In genomic region chr2:129626621-129627061, GRCm38 (mm10) we compare ENCODE assay signal across 14 mouse cellular contexts. TPM values are rescaled to one million over a fixed set of nuclear protein-coding genes. Genes with fewer than 3 reads are reported as not detected.
DNase-seq lines count a peak whose midpoint lies in the region; ATAC-seq and TF ChIP-seq lines count a peak whose summit lies in the region.
"Had no signal": no experiment of that assay in that cellular context is flagged by ENCODE, and none has a peak within 500 bp of the region (broad histone marks: within the 10 kb centered on the region; RNA-seq: fewer than 3 reads in every experiment).

No protein-coding gene starts in this region.

- peak overlapping the region; percentile 90 for H3K27ac ChIP-seq in left cerebral cortex, adult 2 months
- H3K27ac ChIP-seq in cortical plate, adult 2 months (ENCODE audit: insufficient read depth, low read length): 0 out of 2 replicates have a peak overlapping the region, but pooled peaks have one; percentile 10
- H3K27ac ChIP-seq in kidney, embryonic 15.5 days: no peak overlapping the region
- H3K27ac ChIP-seq: forebrain, embryonic 13.5 days; hindbrain, embryonic 15.5 days; macrophage; neural tube, embryonic 13.5 days had no signal

- no peak for TF ChIP-seq POLR2A in cortical plate, adult 2 months (IDR thresholded peaks at IDR 0.05; ENCODE audit: extremely low read depth, insufficient read depth, low read length)

- H3K36me3 ChIP-seq in kidney, embryonic 15.5 days: peaks cover 23% of the 10 kb centered on the region; the same call in 1 of the 2 replicates

- H3K9me3 ChIP-seq in kidney, embryonic 15.5 days (replicated peaks): no peaks in the 10 kb centered on the region
- H3K9me3 ChIP-seq: forebrain, embryonic 13.5 days; hindbrain, embryonic 15.5 days; neural tube, embryonic 13.5 days had no signal

- intact Hi-C loops in left cerebral cortex, adult 2 months (cut with DNase I): loop anchor here (1.0 kb wide), 1 partner anchor 124 kb away; no protein-coding TSS in a partner anchor

- H3K4me1 ChIP-seq in cortical plate, adult 2 months (ENCODE audit: control insufficient read depth, insufficient read depth, low read length): peaks cover 19% of the 10 kb centered on the region
- H3K4me1 ChIP-seq in kidney, embryonic 15.5 days: 0 out of 2 replicates have a peak, but pooled peaks cover 12% of the 10 kb centered on the region

- H3K27me3 ChIP-seq in kidney, embryonic 15.5 days: no peaks in the 10 kb centered on the region
- H3K27me3 ChIP-seq: forebrain, embryonic 13.5 days; hindbrain, embryonic 15.5 days; neural tube, embryonic 13.5 days had no signal

- no peak for TF ChIP-seq CTCF in left cerebral cortex, adult 2 months (IDR thresholded peaks at IDR 0.05)
- TF ChIP-seq CTCF in cortical plate, adult 2 months (IDR thresholded peaks at IDR 0.05; ENCODE audit: extremely low read depth, insufficient read depth, low read length): no peak

- 72% methylated on average over 4 of the region's 4 CpGs for WGBS in kidney, embryonic 15.5 days

- H3K4me3 ChIP-seq in left cerebral cortex, adult 2 months: no peak overlapping the region
- H3K4me3 ChIP-seq in cortical plate, adult 2 months (ENCODE audit: insufficient read depth, low read length): no peak overlapping the region
- no peak overlapping the region for H3K4me3 ChIP-seq in kidney, embryonic 15.5 days (replicated peaks)
- H3K4me3 ChIP-seq: forebrain, embryonic 13.5 days; hindbrain, embryonic 15.5 days; neural tube, embryonic 13.5 days had no signal

- H3K9ac ChIP-seq in kidney, embryonic 15.5 days: no peak overlapping the region
- H3K9ac ChIP-seq: forebrain, embryonic 13.5 days; hindbrain, embryonic 15.5 days; neural tube, embryonic 13.5 days had no signal

- H3K4me2 ChIP-seq in kidney, embryonic 15.5 days: no peak overlapping the region
- H3K4me2 ChIP-seq: forebrain, embryonic 13.5 days; heart, embryonic 11.5 days; hindbrain, embryonic 15.5 days; neural tube, embryonic 13.5 days had no signal

- no peak for ATAC-seq in kidney, embryonic 15.5 days (replicated peaks; ENCODE audit: low FRiP score)
- ATAC-seq: forebrain, embryonic 13.5 days; midbrain, embryonic 16.5 days had no signal

- DNase-seq in left cerebral cortex, adult 2 months (ENCODE audit: extremely low spot score in 1 of 2, low spot score in 2 of 2): no peak
- no peak for DNase-seq in left cerebral cortex, adult 11 months (ENCODE audit: low spot score)
- peak; percentile 75 for DNase-seq in brain, adult 2 months (ENCODE audit: low read depth, low spot score)
- DNase-seq in cerebellum, adult 11-12 months: peak; percentile 76
- no peak for DNase-seq in right cerebral cortex, postnatal 25 days
- DNase-seq: thymus, adult 2 months had no signal

RNA-seq across cellular contexts. Expression of gene Sirpa, which starts 34.0 kb away (rescaled TPM):
- 100 to 1,000 TPM; 375 to 384 TPM for total RNA-seq in left cerebral cortex, adult 2 months (2021)
- 314 and 333 TPM in 2 replicates for polyA plus RNA-seq in cortical plate, adult 2 months (2012; rRNA removed)
- polyA plus RNA-seq in kidney, embryonic 15.5 days (2015; fragmentation: Nextera tagmentation; extraction: Ambion mirVana): 28.4 and 30.6 TPM in 2 replicates

Comparison
In these comparisons a context has a peak if more than half of its experiments do, and no peak if none do; other contexts are left out.
1. DNase-seq: peak in brain, adult 2 months (single experiment) and cerebellum, adult 11-12 months (single experiment); none in left cerebral cortex, adult 2 months (0 of 2), left cerebral cortex, adult 11 months (single experiment) and right cerebral cortex, postnatal 25 days (single experiment).